Mouse (Mus musculus): ENCODE measurements at regions not wholly inside any gene's neighbourhood (a gene's known extent, or its start where the extent isn't known, plus 50 kb on each side); places are given as distances from the start of the nearest gene placed in this dataset.

DNA sequence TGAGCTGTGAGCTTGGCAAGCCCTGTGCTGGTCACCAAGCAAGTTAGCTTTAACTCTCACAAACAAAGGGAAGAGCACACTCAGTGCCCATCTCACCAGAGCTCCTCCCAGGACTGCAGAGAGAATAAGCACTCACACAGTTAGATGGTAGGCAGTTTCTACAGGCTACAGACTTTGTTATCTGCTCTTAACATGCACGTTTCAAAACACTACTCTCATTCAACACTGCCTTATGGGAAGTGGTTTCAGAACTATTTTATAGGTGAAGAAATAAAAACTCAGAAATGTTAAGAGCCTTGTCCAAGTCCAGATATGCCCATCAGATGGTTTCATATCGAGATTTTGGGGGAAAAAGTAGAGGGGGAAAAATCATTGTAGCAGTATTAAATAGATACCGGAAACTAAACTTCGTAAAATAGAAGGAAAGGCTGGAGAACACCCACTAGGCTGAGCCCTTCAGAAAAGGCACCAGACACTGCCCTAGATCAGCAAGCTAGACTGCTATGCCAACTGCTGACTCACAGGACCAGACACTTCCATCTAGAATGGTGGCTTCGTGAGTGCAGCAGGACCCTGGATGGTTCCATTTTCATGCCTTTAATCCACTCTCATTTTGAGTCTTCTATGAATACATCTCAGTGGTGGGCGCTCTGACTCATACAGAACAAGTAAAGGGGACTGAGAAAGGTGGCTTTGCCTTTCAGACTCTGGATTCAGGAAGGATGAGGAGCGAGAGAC lies 51.3 kb upstream of the Serbp1 start:
- peak; percentile 46 for DNase-seq

DNA sequence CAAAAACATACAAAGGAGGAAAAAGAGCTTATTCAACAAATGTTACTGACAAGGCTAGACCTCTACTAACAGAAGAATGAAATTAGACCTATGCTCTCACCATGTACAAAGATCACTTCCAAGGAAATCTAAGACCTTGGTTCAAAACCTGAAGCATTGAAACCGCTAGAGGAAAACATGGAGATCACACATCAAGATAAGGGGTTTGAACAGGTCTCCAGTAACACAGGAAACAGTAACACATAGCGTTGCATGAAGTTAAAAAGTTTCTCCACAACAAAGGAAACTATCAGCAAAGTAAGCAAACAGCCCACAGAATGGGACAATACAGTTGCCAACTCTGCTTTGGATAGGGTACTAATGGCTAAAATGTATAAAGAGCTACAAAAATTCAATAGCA lies 53.3 kb upstream of the Serbp1 start:
- no peak for DNase-seq

DNA sequence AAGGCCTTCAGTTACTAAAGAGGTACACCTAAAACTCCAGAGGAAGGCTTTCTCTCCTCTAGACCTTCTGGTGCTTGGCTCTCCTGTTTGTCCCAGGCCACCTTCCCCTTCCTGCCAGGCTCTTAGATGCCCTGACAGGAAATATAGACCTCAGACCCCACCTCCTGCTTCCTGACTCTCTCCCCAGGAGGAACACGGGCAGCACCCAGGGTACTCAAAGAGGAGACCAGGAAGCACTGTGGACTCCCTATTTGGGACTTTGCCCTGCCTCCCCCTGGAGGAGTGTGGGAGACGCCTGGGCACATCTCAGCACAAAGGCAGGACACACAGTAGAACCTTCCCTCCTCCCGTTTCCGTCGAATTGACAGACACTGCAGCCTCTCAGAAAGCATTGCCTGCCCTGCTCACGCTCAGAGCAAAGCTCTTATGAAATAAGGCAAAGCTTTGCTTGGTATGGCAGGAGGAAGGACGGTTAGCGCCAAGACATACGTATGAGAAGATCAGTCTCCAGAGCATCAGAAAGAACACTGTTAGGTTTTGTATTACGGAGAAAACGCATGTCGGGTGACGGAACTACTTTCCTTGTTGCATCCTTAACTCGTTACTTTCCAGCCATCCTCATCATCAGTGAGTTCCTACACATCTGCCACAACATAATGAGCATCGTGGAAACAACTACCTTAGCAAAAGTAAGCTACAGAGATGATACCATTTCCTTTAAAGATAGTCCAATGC lies 54.3 kb upstream of the Serbp1 start:
- no peak for DNase-seq

DNA sequence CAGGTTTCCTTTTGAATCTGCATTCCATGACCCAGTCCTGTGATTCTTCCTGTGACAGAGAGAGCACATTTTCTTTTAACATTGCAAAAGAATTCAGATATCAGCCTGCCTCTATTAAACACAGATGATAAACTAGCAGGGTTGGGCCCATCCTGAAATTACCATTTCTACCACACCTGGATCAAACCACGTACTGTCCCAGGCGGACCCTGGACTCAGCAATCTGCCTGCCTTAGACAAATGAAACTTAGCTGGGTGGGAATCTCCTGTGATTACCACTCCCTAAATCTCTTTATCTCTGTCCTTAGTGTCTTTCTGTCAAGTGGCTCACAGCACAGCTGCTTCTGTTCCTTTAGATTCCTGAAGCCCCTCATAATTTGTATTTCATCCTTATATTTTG lies 55.5 kb upstream of the Serbp1 start:
- DNase-seq = no peak

- no peak for DNase-seq
Observed at GRCm38 (mm10) chr6:67181459-67181858, 56.5 kb upstream of the Serbp1 start.

DNA sequence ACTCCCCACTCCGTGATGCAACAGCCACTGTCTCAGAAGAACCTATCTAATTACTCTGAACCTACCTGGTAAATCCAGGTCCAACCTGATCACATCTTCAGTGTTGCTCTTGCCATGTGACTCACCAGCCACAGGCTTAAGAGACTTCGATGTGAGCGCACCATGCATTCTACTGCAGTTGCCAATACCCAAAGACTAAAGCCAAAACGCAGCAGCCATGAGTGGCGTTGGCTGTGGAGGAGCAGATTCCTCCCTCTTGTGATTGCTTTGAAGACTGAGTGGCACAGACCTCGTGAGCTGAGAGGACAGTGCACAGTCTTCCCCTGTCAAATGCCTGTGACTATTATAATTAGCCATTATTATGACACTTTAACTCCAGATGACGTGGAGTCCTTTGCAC lies 58.6 kb upstream of the Serbp1 start:
- DNase-seq = no peak

DNA sequence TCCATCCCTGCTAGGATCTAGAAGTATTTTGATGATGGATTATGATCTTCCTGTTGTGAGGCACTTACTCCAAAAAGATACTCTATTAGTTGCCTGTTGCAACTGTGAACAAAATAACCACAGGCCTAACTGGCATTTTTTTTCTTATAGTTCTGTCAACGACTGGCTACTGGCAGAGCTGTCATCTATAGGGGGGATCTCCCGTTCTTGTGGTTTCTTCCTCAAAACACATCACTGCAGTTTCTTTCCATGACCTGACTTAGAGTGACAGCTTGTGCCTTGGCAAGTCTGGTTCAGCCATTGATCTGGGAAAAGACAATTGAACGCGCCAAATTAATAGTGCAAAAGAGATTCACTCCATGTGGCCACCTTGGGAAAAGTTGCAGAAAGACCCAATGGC lies 59.4 kb upstream of the Serbp1 start:
- no peak for DNase-seq

DNA sequence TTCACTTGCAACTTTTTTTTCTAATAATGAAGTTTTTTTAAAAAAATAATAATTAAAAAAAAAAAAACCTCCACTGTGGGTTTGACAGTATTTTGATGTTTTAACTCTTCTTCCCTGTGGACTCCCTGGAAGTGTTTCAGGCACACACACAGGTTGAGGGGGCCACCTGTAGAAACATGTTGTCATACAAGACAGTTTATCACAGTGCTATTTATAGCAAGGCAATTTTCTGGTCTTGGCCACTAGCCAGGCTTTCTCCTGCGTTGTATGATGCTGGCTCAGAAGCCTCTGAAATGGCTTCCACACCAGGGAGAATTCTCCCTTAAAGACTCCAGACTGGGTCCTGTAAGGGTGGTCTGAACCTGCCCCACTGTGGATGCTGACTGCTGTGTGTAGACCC lies 59.9 kb upstream of the Serbp1 start:
- DNase-seq = no peak

GRCm38 (mm10) chr6:67170674-67170946 lies 67.4 kb upstream of the Serbp1 start:
- no peak for DNase-seq

DNA sequence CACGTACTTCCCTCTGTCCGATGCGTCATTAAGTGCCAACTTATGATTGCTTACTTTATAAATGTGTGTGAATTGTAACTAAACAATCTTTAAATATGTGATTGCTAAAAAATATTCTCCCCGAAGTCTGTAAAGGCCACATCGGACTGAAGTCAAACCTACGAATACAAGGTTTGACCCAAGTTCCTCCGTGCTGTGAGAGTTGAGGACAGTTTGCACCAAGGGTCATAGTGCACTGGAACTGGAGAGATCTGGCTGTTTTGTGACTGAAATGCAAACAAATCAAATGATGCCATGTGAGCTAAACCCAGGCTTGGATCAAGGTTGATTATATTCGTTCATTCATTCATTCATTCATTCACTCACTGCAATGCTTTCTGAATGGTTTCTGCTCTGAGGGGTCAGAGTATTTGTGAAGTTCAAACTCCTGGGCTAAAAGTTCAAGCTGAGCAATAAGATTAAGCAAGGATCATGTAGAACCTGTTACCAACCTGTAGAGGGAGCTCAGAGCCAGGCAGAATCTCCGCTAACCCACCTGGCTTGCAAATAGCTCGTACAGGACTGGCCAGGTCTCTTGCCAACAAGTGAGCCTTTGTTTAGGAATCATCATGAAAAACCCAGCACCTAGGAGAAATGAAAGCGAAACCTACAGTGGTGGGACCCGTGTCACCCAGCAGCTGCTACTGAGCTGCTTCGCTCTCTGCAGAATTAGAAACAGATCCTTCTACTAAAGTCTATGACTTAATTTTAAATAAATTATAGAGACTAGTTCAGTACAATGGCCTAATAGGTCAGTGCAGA lies 67.9 kb upstream of the Serbp1 start:
- peak; percentile 79 for DNase-seq

DNA sequence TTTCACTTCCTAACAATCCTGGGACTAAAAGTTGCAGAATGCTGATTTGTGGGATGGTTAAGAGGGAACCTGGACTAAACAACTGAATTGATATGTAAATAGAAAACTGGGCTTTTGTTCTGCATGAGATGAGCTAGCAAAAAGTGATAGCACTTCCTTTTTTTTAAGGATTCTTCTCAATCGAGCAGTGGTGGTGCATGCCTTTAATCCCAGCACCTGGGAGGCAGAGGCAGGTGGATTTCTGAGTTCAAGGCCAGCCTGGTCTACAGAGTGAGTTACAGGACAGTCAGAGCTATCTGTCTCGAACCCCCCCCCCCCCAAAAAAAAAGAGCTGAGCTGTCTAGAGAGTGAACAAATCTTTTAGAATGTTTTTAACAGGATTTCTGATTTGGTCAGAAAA lies 69.2 kb upstream of the Serbp1 start:
- DNase-seq = no peak

- DNase-seq = no peak
Observed at GRCm38 (mm10) chr6:67168031-67168777, 69.8 kb upstream of the Serbp1 start.

- DNase-seq = no peak
Observed at GRCm38 (mm10) chr6:67165091-67165490, 72.9 kb upstream of the Serbp1 start.

- DNase-seq = no peak
Observed at GRCm38 (mm10) chr6:67163947-67164346, 74.0 kb upstream of the Serbp1 start.

DNA sequence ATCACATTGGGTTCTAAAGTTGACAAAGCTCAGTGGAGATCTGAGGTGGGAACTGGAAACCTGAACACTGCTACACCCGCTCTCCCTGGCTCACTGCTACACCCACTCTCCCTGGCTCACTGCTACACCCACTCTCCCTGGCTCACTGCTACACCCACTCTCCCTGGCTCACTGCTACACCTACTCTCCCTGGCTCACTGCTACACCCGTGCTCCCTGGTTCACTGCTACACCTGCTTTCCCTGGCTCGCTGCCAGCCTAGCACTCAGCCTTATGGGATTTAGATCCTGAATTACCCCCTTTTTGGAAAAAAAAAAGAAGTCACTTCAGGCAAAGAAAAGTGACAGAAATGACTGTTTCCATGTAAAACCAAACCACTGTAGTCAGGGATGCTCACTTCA lies 75.2 kb upstream of the Serbp1 start:
- peak; percentile 62 for DNase-seq

DNA sequence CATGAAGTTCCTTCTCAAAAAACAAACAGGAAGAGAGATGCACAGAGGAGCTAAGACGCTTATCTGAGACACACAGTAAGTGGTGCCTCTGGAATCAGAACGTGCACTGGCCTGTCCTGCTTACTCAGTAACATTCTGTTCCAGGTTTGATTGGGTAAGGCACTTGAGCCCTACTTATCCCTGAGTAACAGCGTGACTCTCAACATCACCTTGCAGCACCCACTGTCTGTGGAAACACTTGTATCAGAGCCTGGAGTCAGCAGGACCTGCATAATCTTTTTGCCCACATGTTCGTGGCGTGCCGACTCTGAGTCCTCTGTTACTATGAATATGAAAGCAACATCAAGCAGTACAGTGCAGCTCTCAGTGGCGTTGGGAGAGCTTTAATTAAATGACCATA lies 76.4 kb upstream of the Serbp1 start:
- peak; percentile 88 for DNase-seq

GRCm38 (mm10) chr6:67160564-67160963 lies 77.4 kb upstream of the Serbp1 start:
- peak; percentile 61 for DNase-seq

DNA sequence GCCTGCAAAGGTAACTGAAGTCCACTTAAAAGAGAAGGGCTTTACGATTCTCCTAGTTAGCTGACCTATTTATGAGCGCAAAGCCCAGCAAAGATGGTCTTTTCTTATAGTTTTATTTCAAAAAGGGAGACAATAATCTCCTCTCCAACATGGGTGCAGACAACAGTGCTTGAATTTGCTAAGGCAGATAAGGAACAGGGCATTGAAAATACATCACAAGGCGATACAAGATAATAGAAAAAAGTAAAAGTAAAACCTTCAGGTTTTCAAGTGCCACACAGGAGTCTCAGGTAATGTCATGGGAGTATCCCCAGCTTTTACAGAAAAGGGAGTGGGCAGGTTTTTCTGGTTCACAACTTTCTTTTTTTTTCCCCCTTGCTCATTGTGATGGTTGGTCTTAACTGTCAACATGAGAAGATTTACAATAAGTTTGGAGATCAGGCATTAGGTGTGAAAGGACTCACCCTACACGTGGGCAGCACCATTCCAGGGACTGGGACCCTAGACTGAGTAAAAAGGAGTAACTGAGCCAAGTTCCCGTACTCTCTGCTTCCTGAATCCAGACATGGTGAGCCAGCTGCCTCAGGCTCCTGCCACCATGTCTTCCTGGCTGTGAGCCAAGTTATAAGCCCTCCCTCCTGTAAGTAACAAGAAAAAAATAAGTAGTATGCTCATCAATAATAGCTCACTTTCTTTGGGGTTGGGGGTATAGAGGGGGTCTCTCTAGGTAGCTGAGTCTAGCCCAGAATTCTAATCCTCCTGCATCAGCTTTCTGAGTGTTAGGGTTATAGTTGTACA lies 78.1 kb upstream of the Serbp1 start:
- DNase-seq = no peak

DNA sequence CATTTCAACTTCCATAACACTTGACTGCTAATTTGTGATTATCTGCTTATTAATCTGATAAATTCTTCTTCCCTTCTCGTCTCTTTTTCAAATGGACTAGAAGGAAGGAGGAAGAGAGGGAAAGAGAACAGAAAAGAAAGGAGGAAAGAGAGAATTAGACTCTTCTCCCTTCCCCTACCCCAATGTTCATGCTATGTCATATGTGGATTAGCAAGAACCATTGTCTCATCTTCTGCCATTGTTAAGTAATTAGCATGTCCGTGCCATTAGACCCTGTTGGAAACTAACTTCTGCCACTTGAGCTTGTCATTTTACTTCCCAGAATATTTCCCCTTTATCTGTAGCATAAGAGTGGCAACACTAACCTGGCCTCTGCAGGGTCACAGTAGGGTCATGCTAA lies 78.8 kb upstream of the Serbp1 start:
- DNase-seq = no peak

- peak; percentile 94 for DNase-seq
Observed at GRCm38 (mm10) chr6:67158765-67159164, 79.2 kb upstream of the Serbp1 start.

DNA sequence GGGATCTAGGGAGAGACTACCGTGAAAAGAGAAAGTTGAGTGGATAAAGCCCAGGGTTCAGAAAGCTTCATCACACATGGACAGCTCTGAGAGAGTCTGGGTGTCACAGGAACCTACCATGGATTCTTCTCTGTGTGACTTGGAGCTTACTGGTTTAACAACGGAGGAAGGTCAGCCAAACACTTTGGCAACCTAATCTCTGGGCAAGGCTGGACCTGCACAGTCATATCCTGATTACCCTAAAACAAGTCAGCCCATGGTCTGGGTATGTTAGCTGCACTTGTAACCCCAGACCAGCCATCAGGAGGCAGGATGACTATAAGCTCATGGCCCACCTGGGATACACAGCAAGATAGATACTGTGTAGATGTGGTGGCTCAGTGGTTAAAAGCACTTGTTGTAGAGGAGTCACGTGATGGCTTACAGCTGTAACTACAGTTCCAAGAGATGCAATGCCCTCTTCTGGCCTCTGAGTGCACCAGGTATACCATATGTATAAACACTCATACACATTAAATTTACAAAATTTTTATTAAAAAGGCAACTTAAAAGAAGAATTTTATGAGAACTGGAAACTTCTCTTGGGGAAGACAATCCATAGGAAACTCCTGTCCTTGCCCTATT lies 85.0 kb upstream of the Serbp1 start:
- DNase-seq = no peak

GRCm38 (mm10) chr6:67151515-67151914 lies 86.5 kb upstream of the Serbp1 start:
- no peak for DNase-seq

All from liver (tissue).